Mouse (Mus musculus) thymus, postnatal 0 days (tissue): ENCODE results near the gene Olfr1099. TPM values are rescaled to one million over a fixed set of nuclear protein-coding genes. Genes with fewer than 3 reads are reported as not detected.

Source experiments
- DNase-seq: peaks from one replicate; pipeline ENCODE4 v3.0.0-alpha.2; 2015; ENCODE audit warnings: low spot score
- polyA plus RNA-seq: library from polyadenylated mRNA; unstranded; fragments of >200 nt; fragmentation: Nextera tagmentation; extraction: Ambion mirVana; gene quantifications from 2 replicates; pipeline ENCODE4 v1.2.1, GENCODE M21; 2015

The Olfr1099 gene
- not detected in 2 replicates for polyA plus RNA-seq

GRCm38 (mm10) chr2:86960593-86960992 is at the start of gene Olfr1099:
Gene Olfr1099 (minus strand): TSS chr2:86960693.
- no peak for DNase-seq

GRCm38 (mm10) chr2:86998098-86998497 is 37.6 kb upstream of the Olfr1099 start, which contains the start of gene Olfr1102:
Gene Olfr1102 (plus strand): TSS chr2:86998398.
- no peak for DNase-seq

- no peak for DNase-seq
Observed at GRCm38 (mm10) chr2:86991121-86991520, 30.6 kb upstream of the Olfr1099 start, which contains the start of gene Olfr1101. Gene Olfr1101 (minus strand): TSS chr2:86991221.

GRCm38 (mm10) chr2:86979854-86980253 is 19.4 kb upstream of the Olfr1099 start, which contains the start of gene Olfr1100:
Gene Olfr1100 (minus strand): TSS chr2:86979954.
- no peak for DNase-seq

GRCm38 (mm10) chr2:86926557-86926956 is 33.9 kb downstream of the Olfr1099 start:
- DNase-seq: no peak

- no peak for DNase-seq
Observed at GRCm38 (mm10) chr2:86924445-86924844, 36.0 kb downstream of the Olfr1099 start, which contains the start of gene Olfr1098. Gene Olfr1098 (minus strand): TSS chr2:86924545.

GRCm38 (mm10) chr2:86905647-86906046 is 54.8 kb downstream of the Olfr1099 start:
- no peak for DNase-seq

Other genes starting within 250 kb of the Olfr1099 start
- gene Olfr1089, start 227.0 kb downstream of the Olfr1099 start, polyA plus RNA-seq: not detected in 2 replicates
- not detected in 2 replicates for gene Olfr1090, start 201.7 kb downstream of the Olfr1099 start, polyA plus RNA-seq
- gene Olfr1093, start 178.2 kb downstream of the Olfr1099 start, polyA plus RNA-seq: not detected in 2 replicates
- gene Olfr141, start 150.7 kb downstream of the Olfr1099 start, polyA plus RNA-seq: not detected in 2 replicates
- not detected in 2 replicates for gene Olfr1094, start 136.0 kb downstream of the Olfr1099 start, polyA plus RNA-seq
- not detected in 2 replicates for gene Olfr1095, start 109.0 kb downstream of the Olfr1099 start, polyA plus RNA-seq
- gene Gm13723, start 85.9 kb downstream of the Olfr1099 start, polyA plus RNA-seq: not detected in 2 replicates
- gene Olfr1097, start 68.5 kb downstream of the Olfr1099 start, polyA plus RNA-seq: not detected in 2 replicates
- gene Olfr1098, start 36.1 kb downstream of the Olfr1099 start, polyA plus RNA-seq: not detected in 2 replicates
- not detected in 2 replicates for gene Olfr1100, start 19.3 kb upstream of the Olfr1099 start, polyA plus RNA-seq
- not detected in 2 replicates for gene Olfr1101, start 30.5 kb upstream of the Olfr1099 start, polyA plus RNA-seq
- gene Olfr1102, start 37.7 kb upstream of the Olfr1099 start, polyA plus RNA-seq: not detected in 2 replicates
- not detected in 2 replicates for gene Olfr1104, start 66.4 kb upstream of the Olfr1099 start, polyA plus RNA-seq
- not detected in 2 replicates for gene Olfr1105, start 75.8 kb upstream of the Olfr1099 start, polyA plus RNA-seq
- gene Olfr1106, start 91.6 kb upstream of the Olfr1099 start, polyA plus RNA-seq: not detected in 2 replicates
- gene Olfr1107, start 115.1 kb upstream of the Olfr1099 start, polyA plus RNA-seq: not detected in 2 replicates
- not detected in 2 replicates for gene Olfr1109, start 135.3 kb upstream of the Olfr1099 start, polyA plus RNA-seq
- not detected in 2 replicates for gene Olfr259, start 153.9 kb upstream of the Olfr1099 start, polyA plus RNA-seq
- gene Olfr1110, start 179.6 kb upstream of the Olfr1099 start, polyA plus RNA-seq: not detected in 2 replicates
- gene Olfr1111, start 191.9 kb upstream of the Olfr1099 start, polyA plus RNA-seq: not detected in 2 replicates
- gene Olfr1112, start 227.1 kb upstream of the Olfr1099 start, polyA plus RNA-seq: not detected in 2 replicates
- gene Olfr1113, start 248.3 kb upstream of the Olfr1099 start, polyA plus RNA-seq: not detected in 2 replicates